Mouse (Mus musculus): Measurements from ENCODE around the gene Gm4894. TPM values are rescaled to one million over a fixed set of nuclear protein-coding genes. Genes with fewer than 3 reads are reported as not detected.

The Gm4894 gene
- total and polyA plus RNA-seq, 3 experiments = not detected

DNA sequence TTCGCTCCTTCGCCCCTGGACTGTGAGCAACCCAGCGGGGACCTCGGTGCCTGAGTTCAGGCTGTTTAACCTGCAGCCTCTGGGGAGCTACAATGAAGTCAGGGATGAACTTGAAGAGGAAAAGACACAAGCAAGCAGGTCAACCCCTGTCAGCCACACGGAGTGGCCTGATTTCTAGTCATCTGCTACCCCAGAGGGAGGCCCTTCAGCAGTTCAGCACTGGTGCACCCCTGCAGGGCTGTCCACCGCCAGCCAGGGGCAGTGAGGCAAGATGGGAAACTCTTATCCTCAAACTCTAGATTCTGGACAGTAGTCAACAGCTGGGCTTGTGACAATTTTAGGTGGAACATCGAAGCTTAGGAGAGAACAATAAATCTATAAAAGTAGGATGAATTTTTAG is 18.6 kb downstream of the Gm4894 start:
- DNase-seq (ENCODE audit: low read depth, low spot score) = no peak
- Histone ChIP-seq H3K79me2 (ENCODE audit: control insufficient read depth, insufficient read depth, low read length, poor library complexity) (no peaks in the 10 kb centered on the region), H3K27me3 (ENCODE audit: control insufficient read depth in 1 of 2, insufficient read depth in 2 of 2, low read length in 2 of 2) (no peaks in the 10 kb centered on the region), H3K9ac (ENCODE audit: control insufficient read depth, low read depth, low read length, poor library complexity, severe bottlenecking) (no peak overlapping the region), H3K4me3 (ENCODE audit: control insufficient read depth in 1 of 2, insufficient read depth in 1 of 2, low read depth in 2 of 2, low read length in 2 of 2) (no peak overlapping the region), H3K9me3 (replicated peaks; ENCODE audit: insufficient read depth, low read length) (no peaks in the 10 kb centered on the region), H3K4me1 (ENCODE audit: control insufficient read depth in 1 of 2, insufficient read depth in 2 of 2, low read length in 2 of 2) (no peaks in the 10 kb centered on the region), H3K36me3 (ENCODE audit: control insufficient read depth in 1 of 2, insufficient read depth in 2 of 2, low read length in 2 of 2) (no peaks in the 10 kb centered on the region), H3K27ac (ENCODE audit: control insufficient read depth, low read depth, low read length) (no peak overlapping the region)
- TF ChIP-seq MEF2A (IDR thresholded peaks at IDR 0.05; ENCODE audit: extremely low read depth, insufficient replicate concordance, low read depth, low read length, poor library complexity, severe bottlenecking) = no peak
- TF ChIP-seq MXI1 (IDR thresholded peaks at IDR 0.05; ENCODE audit: low read depth, low read length) = no peak
- TF ChIP-seq CHD2 (IDR thresholded peaks at IDR 0.05; ENCODE audit: low read length) = no peak
- no peak for TF ChIP-seq ZKSCAN1 (IDR thresholded peaks at IDR 0.05; ENCODE audit: low read depth, low read length)
- no peak for TF ChIP-seq ZNF384 (IDR thresholded peaks at IDR 0.05; ENCODE audit: low read depth, low read length)
- no peak for TF ChIP-seq MAX (IDR thresholded peaks at IDR 0.05; ENCODE audit: low read length)
- no peak for TF ChIP-seq NELFE (IDR thresholded peaks at IDR 0.05; ENCODE audit: low read depth, low read length)
- no peak for TF ChIP-seq MAFK (IDR thresholded peaks at IDR 0.05; ENCODE audit: borderline replicate concordance, low read depth, low read length)
- no peak for TF ChIP-seq POLR2AphosphoS5 (IDR thresholded peaks at IDR 0.05; ENCODE audit: borderline replicate concordance, low read depth, low read length)

DNA sequence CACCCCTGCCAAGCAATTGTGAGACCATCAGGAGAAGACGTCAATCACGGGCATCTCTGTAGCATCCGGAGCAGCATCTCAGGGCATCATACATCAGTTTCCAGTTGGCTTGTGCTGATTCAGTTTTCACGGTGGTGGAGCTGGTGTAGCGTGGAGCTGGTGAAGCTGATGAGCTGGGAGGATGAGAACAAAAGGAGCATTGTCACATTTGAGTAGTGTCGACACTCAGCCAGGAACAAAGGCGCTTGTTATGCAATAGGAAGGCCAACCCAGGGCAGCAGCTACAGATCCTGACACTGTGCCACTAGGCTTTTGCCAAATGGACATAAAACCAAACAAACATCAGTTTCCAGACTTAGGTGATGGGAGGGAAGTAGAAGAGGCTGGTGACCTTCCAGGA is 23.2 kb downstream of the Gm4894 start:
- H3K4me1 ChIP-seq (ENCODE audit: control insufficient read depth in 1 of 2, insufficient read depth in 2 of 2, low read length in 2 of 2) = no peaks in the 10 kb centered on the region
- H3K27me3 ChIP-seq (ENCODE audit: control insufficient read depth in 1 of 2, insufficient read depth in 2 of 2, low read length in 2 of 2) = no peaks in the 10 kb centered on the region
- no peaks in the 10 kb centered on the region for H3K79me2 ChIP-seq (ENCODE audit: control insufficient read depth, insufficient read depth, low read length, poor library complexity)
- no peak for DNase-seq (ENCODE audit: low read depth, low spot score)
- H3K9me3 ChIP-seq (replicated peaks; ENCODE audit: insufficient read depth, low read length) = no peaks in the 10 kb centered on the region
- no peaks in the 10 kb centered on the region for H3K36me3 ChIP-seq (ENCODE audit: control insufficient read depth in 1 of 2, insufficient read depth in 2 of 2, low read length in 2 of 2)
- TF ChIP-seq MAFK (IDR thresholded peaks at IDR 0.05; ENCODE audit: borderline replicate concordance, low read depth, low read length) (no peak), ZKSCAN1 (IDR thresholded peaks at IDR 0.05; ENCODE audit: low read depth, low read length) (no peak), MYC (IDR thresholded peaks at IDR 0.05; ENCODE audit: low read depth, low read length) (no peak), JUND (IDR thresholded peaks at IDR 0.05; ENCODE audit: low read depth, low read length) (no peak), SIN3A (IDR thresholded peaks at IDR 0.05; ENCODE audit: low read length) (no peak), RAD21 (IDR thresholded peaks at IDR 0.05; ENCODE audit: low read depth, low read length) (no peak), NRF1 (IDR thresholded peaks at IDR 0.05; ENCODE audit: insufficient read depth, low read depth, low read length, poor library complexity, severe bottlenecking) (no peak), ZMIZ1 (IDR thresholded peaks at IDR 0.05; ENCODE audit: low read depth, low read length) (no peak), MAX (IDR thresholded peaks at IDR 0.05; ENCODE audit: low read length) (no peak), MAZ (IDR thresholded peaks at IDR 0.05; ENCODE audit: low read depth, low read length) (no peak), CHD2 (IDR thresholded peaks at IDR 0.05; ENCODE audit: low read length) (no peak), EP300 (IDR thresholded peaks at IDR 0.05; ENCODE audit: low read depth in 1 of 2, low read length in 2 of 2) (no peak), UBTF (IDR thresholded peaks at IDR 0.05; ENCODE audit: borderline replicate concordance, insufficient read depth, low read depth, low read length) (no peak)
- no peak overlapping the region for H3K4me3 ChIP-seq (ENCODE audit: control insufficient read depth in 1 of 2, insufficient read depth in 1 of 2, low read depth in 2 of 2, low read length in 2 of 2)
- H3K27ac ChIP-seq (ENCODE audit: control insufficient read depth, low read depth, low read length) = no peak overlapping the region
- no peak overlapping the region for H3K9ac ChIP-seq (ENCODE audit: control insufficient read depth, low read depth, low read length, poor library complexity, severe bottlenecking)

Data from MEL (cell line).